Mouse (Mus musculus) adrenal gland, postnatal 36 days (tissue): ENCODE data around the gene Hist1h1c. TPM values are rescaled to one million over a fixed set of nuclear protein-coding genes. Genes with fewer than 3 reads are reported as not detected.
A peak's percentile ranks its signal among the peaks of the same experiment; 100 is the strongest.
"Not testable (repeated sequence)": the region's sequence is repeated elsewhere in the genome, so short reads cannot be mapped to it uniquely, and the experiment has no call there.

Source experiments
- DNase-seq, 2 experiments: peaks; one replicate each; pipeline ENCODE4 v3.0.0; 2021; ENCODE audit warnings: mixed read lengths in 1 of 2
- total RNA-seq, 2 experiments: library from RNA; stranded (reverse); gene quantifications; 2 replicates each; pipeline ENCODE4 v1.2.3; 2021

Gene Hist1h1c
- total RNA-seq, 2 experiments from 2014 or later = 145 to 279 TPM

DNA sequence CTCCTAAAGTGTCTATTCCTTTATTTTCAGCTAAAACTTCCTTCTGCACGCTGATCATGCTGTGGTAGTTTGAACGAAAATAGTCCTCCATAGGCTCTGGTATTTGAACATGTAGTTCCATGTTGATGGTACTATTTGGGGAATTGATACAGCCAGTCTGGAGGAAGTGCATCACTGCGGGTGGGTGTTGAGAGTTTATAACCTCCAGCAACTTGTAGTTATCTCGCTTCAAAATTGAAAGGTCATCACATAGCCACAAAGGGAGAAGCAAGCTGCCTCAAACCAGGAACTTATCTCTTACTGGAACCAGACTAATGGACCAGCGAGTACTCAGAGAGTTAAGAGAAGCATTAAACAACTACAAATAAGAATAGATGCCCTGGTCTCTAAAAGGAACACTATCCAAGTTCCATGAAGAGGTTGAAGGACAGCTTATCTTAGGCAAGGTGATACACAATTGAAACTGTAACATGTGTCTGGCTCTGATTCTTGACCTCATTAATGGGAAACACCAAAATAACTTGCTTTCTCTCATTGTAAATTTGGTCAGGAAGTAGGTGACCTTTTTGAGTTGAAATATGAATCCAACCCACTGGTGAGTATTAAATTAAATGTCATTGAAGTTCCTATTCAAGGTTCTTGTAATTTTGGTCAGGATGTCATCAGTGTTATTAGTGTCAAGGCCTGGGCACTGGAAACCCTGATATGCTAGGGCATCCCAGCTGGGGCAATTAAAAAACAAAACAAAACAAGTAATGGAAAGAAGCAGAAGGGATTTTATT, 22.2 kb upstream of the Hist1h1c start:
- no peak for DNase-seq

DNA sequence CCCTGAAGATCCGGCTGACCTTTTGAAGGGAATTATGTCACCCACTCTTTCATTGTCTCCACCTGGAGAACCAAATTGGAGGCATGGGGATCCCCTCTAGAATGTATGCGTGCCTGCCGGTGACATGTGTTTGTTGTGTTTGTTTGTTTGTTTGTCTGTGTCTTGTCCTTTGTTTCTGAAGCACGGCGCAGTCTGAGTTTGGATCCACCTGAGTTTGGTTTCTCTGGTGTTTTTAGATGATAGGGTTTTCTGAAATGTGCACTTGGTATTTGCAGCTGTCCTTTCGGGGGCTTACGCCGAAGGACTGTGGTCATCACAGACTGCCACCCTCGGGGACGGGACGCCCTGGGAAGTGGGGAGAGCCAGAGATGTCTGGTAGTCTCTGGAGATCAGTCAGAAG, 21.4 kb upstream of the Hist1h1c start:
- DNase-seq = no peak

DNA sequence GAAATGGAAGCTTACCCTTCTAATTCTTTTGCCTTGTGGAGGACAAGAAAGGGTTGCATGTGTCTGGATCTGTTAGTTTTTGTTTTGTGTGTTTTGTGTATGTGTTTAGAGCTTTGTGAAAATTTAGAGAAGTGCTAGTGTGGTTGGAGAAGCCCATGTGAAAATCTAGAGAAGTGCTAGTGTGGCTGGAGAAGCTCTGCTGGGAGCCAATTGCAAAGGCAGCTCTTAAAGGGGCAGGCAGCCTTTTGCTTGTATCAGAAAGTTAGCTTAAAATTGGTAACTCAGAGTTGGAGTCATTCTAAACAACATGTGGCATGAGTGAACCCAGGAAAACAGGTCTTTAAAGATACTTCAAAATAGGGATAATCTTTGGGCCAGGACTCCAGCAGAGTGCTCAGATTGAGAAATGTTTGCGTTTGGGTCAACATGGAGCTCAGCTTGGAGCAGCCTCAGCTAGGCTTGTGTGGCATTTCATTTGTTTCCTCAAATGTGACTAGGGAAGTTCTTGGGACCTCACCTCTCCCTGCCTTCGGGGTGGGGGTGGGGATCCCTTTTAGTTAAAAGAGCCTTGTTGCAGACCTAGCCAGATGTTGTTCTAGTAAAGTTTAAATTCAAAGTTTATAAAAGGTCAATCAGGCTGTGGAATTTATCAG, 20.9 kb upstream of the Hist1h1c start:
- not testable (repeated sequence) for DNase-seq

GRCm38 (mm10) chr13:23724239-23724638, 14.4 kb upstream of the Hist1h1c start:
- no peak for DNase-seq

- no peak for DNase-seq
These were observed 13.4 kb upstream of the Hist1h1c start for GRCm38 (mm10) chr13:23725213-23725612.

DNA sequence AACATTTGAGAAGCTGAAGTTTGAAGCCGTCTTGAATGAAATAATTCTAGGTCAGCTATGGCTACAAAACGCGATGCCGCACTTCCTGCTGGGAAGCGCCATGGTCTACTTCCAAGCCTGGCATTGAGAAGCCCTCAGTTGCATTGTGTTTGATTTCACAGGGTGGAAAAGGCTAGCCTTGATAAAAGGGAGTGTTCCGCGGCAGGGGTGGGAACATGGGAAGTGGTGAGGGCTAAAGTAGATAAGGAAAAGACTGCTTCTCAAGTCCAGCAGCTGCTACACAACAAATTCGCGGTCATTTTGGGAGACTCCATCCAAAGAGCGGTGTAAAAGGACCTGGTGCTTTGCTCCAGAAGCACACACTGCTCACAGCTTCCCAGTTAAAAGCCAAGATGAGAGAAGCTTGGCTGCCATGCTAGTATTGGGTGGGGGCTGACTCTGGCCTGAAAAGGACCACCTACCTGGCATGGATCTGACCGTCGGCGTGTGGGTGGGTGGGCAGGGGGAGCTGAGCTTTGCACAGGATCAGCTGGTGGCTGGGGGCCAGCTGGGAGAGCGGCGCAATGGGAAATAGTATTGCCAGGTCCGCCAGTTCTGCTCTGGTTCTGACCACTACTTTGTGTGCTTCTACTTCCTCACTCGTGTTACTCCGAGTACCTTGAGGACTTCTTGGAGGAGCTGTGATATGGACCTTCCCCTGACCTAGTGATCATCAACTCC, 10.0 kb upstream of the Hist1h1c start:
- no peak for DNase-seq

DNA sequence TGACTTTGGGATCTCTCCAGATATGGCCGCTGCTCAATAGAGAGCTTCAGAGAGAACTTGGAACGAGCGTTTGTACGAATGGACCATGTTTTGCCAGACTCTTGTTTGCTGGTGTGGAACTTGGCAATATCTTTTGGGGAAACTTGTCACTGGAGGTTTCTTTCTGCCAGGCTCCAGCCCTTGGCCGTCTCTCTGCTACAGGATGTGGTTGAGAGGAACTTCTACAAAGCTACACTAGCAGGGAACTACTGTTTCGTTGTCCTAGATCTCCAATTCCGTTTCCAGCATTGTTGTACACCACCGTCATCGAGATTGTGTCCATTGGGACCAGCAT, 9.4 kb upstream of the Hist1h1c start:
- no peak for DNase-seq

- no peak for DNase-seq
These were observed 8.9 kb upstream of the Hist1h1c start for GRCm38 (mm10) chr13:23729706-23730105.

GRCm38 (mm10) chr13:23730479-23730878, 8.1 kb upstream of the Hist1h1c start:
- DNase-seq = peak; percentile 48 to 57

GRCm38 (mm10) chr13:23732156-23732804, 6.3 kb upstream of the Hist1h1c start:
- no peak for DNase-seq

GRCm38 (mm10) chr13:23737091-23737490, 1.5 kb upstream of the Hist1h1c start:
- DNase-seq = no peak

GRCm38 (mm10) chr13:23738041-23738440, 567 bp upstream of the Hist1h1c start:
- DNase-seq = no peak

DNA sequence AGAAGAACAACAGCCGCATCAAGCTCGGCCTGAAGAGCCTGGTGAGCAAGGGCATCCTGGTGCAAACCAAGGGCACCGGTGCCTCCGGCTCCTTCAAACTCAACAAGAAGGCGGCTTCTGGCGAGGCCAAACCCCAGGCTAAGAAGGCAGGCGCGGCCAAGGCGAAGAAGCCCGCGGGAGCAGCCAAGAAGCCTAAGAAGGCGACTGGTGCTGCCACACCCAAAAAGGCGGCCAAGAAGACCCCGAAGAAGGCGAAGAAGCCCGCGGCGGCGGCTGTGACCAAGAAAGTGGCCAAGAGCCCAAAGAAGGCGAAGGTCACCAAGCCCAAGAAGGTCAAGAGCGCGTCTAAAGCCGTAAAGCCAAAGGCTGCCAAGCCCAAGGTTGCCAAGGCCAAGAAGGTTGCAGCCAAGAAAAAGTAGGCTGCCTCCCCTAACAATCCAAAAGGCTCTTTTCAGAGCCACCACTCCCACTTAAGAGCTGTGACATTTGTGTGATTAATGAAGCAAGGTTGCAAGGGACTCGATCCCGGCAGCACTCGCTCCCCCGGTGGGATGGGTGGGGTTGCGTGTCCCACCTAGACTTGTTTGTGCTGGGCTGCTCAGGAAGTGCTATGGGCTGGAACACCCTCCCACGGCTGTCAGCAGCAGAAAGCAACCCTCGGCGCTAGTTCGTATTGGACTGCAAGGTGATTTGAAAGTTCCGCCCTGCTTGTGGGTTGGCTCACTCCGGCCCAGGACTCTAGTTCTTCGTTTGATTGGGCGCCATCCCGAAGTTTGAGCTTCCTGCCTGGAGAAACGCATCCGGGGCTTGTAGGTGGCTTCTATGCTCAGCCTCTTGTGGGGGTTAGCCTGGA, 687 bp downstream of the Hist1h1c start:
- DNase-seq = peak; percentile 92 to 94

GRCm38 (mm10) chr13:23739922-23740252, 1.3 kb downstream of the Hist1h1c start:
- no peak for DNase-seq

GRCm38 (mm10) chr13:23740256-23740840, 1.7 kb downstream of the Hist1h1c start:
- DNase-seq = no peak

GRCm38 (mm10) chr13:23740910-23741309, 2.3 kb downstream of the Hist1h1c start:
- no peak for DNase-seq

GRCm38 (mm10) chr13:23742007-23742406, 3.4 kb downstream of the Hist1h1c start:
- no peak for DNase-seq

- no peak for DNase-seq
These were observed 4.6 kb downstream of the Hist1h1c start for GRCm38 (mm10) chr13:23743215-23743614.

DNA sequence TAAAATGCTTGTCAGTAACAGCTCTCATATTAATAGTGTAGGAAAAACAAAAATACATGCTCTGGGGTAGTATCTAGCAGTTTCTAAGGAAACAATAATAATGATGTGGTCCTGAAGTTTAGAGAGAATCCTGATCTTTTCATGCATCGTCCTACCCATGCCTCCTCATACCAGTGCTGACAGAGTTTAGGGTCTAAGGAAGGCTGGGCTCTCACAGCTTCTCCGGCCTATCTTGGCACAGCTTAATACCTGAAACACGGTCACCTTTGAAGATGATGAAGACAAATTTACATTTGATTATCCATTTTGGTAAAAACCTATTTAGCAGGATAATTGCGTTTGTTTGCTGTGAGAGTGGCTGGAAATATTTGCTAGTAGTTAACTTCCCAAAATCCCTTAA, 5.4 kb downstream of the Hist1h1c start:
- no peak for DNase-seq

DNA sequence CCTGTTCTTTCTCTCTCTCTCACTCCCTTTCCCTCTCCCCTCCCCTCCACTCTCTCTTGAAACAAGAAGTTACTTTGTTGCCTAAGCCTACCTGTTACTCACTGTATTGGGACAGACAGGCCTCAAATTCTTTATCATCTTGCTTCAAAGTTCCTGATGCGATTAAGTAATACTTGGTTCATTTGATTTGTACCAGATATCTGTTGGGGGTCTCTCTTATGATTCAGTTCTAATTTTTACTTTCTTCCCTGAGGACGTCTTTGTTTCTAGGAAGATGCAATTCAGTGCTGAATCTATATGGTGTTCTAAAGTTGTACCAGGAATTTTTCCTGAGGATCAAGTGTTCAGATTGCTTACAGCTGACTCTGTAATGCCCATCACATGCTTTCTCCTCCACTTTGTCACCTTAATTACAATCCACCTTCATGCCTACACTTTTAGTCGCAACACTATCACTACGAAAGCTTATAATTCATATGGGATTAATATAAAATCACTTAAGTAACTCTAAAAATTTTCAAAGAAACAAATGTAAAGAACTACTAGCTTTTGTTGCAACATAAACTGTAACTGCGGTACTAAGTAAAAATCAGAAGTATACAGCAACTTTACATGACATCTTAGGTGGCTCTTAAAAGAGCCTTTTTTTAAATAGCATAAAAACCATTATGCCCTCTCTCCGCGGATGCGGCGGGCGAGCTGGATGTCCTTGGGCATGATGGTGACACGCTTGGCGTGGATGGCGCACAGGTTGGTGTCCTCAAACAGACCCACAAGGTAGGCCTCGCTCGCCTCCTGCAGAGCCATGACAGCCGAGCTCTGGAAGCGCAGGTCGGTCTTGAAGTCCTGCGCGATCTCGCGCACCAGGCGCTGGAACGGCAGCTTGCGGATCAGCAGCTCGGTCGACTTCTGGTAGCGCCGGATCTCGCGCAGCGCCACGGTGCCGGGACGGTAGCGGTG, 6.1 kb downstream of the Hist1h1c start:
- DNase-seq = no peak
